Mouse (Mus musculus): ENCODE results near the gene Slc30a4.

Slc30a4 gene

GRCm38 (mm10) chr2:122702181-122703036 is at the start of gene Slc30a4:
Slc30a4 (minus strand) TSS chr2:122702663.
- peak; percentile 90 for DNase-seq

- peak; percentile 15 for DNase-seq
These were observed 44.0 kb upstream of the Slc30a4 start for GRCm38 (mm10) chr2:122746461-122746860.

- no peak for DNase-seq
These were observed 36.6 kb upstream of the Slc30a4 start for GRCm38 (mm10) chr2:122739023-122739422.

GRCm38 (mm10) chr2:122737894-122738830 is 35.7 kb upstream of the Slc30a4 start, which contains the start of gene Bloc1s6:
Bloc1s6 (plus strand) TSS chr2:122738503.
- peak; percentile 93 for DNase-seq

- DNase-seq, result no peak
These were observed 29.0 kb upstream of the Slc30a4 start for GRCm38 (mm10) chr2:122731456-122731855.

GRCm38 (mm10) chr2:122725604-122726003 is 23.1 kb upstream of the Slc30a4 start:
- peak; percentile 62 for DNase-seq

- no peak for DNase-seq
These were observed 18.1 kb upstream of the Slc30a4 start for GRCm38 (mm10) chr2:122720564-122720963.

- no peak for DNase-seq
These were observed 16.8 kb upstream of the Slc30a4 start for GRCm38 (mm10) chr2:122719232-122719631.

- DNase-seq, result no peak
These were observed 13.9 kb upstream of the Slc30a4 start for GRCm38 (mm10) chr2:122716301-122716842.

- DNase-seq, result no peak
These were observed 12.8 kb upstream of the Slc30a4 start for GRCm38 (mm10) chr2:122715148-122715692.

- no peak for DNase-seq
These were observed 10.4 kb upstream of the Slc30a4 start for GRCm38 (mm10) chr2:122712848-122713247.

GRCm38 (mm10) chr2:122711911-122712310 is 9.4 kb upstream of the Slc30a4 start:
- DNase-seq, result no peak

- DNase-seq, result no peak
These were observed 6.7 kb upstream of the Slc30a4 start for GRCm38 (mm10) chr2:122709156-122709555.

GRCm38 (mm10) chr2:122708080-122708479 is 5.6 kb upstream of the Slc30a4 start:
- no peak for DNase-seq

- DNase-seq, result no peak
These were observed 2.1 kb upstream of the Slc30a4 start for GRCm38 (mm10) chr2:122704572-122704971.

GRCm38 (mm10) chr2:122701871-122702180 is 637 bp downstream of the Slc30a4 start:
- no peak for DNase-seq

GRCm38 (mm10) chr2:122701012-122701411 is 1.5 kb downstream of the Slc30a4 start:
- no peak for DNase-seq

- no peak for DNase-seq
These were observed 4.9 kb downstream of the Slc30a4 start for GRCm38 (mm10) chr2:122697526-122697925.

- no peak for DNase-seq
These were observed 15.8 kb downstream of the Slc30a4 start for GRCm38 (mm10) chr2:122686665-122687064.

- DNase-seq, result no peak
These were observed 18.8 kb downstream of the Slc30a4 start for GRCm38 (mm10) chr2:122683641-122684040.

- DNase-seq, result no peak
These were observed 19.9 kb downstream of the Slc30a4 start for GRCm38 (mm10) chr2:122682520-122682919.

GRCm38 (mm10) chr2:122681379-122682137 is 20.9 kb downstream of the Slc30a4 start:
- DNase-seq, result no peak
